Mouse (Mus musculus) stomach, embryonic 16.5 days (tissue): Measurements from ENCODE around the gene Gm11983. TPM values are rescaled to one million over a fixed set of nuclear protein-coding genes. Genes with fewer than 3 reads are reported as not detected.
"Not testable (repeated sequence)": the region's sequence is repeated elsewhere in the genome, so short reads cannot be mapped to it uniquely, and the experiment has no call there.

Experiments
- ATAC-seq: fragments of 200-750 bp; cut with Nextera tagmentation; 2 replicates; pipeline ENCODE4 v1.8.0; 2017; ENCODE audit warnings: moderate number of reproducible peaks, moderate TSS enrichment; ENCODE audit not compliant: insufficient read depth, low FRiP score
- H3K27ac ChIP-seq: fragments of 300-500 bp; sonication (generic); 2 replicates; pipeline ENCODE4 v1.5.1; 2014; ENCODE audit warnings: low read length
- H3K27me3 ChIP-seq: fragments of 300-500 bp; sonication (generic); 2 replicates; pipeline ENCODE4 v1.6.1; 2014; ENCODE audit warnings: low read length, control low read depth, mixed read lengths; ENCODE audit not compliant: control insufficient read depth, insufficient read depth
- H3K36me3 ChIP-seq: fragments of 300-500 bp; sonication (generic); 2 replicates; pipeline ENCODE4 v1.6.1; 2014; ENCODE audit warnings: low read length; ENCODE audit not compliant: control insufficient read depth, insufficient read depth
- H3K4me1 ChIP-seq: fragments of 300-500 bp; sonication (generic); 2 replicates; pipeline ENCODE4 v1.6.1; 2014; ENCODE audit warnings: low read length, control low read depth, mixed read lengths; ENCODE audit not compliant: control insufficient read depth, insufficient read depth
- H3K4me2 ChIP-seq: fragments of 300-500 bp; sonication (generic); 2 replicates; pipeline ENCODE4 v1.6.1; 2014; ENCODE audit warnings: low read depth, low read length, mixed read lengths
- H3K4me3 ChIP-seq: fragments of 300-500 bp; sonication (generic); replicated peaks from 2 replicates; pipeline ENCODE4 v1.5.1; 2014; ENCODE audit warnings: mild to moderate bottlenecking, low read length
- H3K9ac ChIP-seq: fragments of 300-500 bp; sonication (generic); 2 replicates; pipeline ENCODE4 v1.6.1; 2014; ENCODE audit warnings: low read length
- H3K9me3 ChIP-seq: fragments of 300-500 bp; sonication (generic); replicated peaks from 2 replicates; pipeline ENCODE4 v1.6.1; 2016; ENCODE audit warnings: low read length, control low read depth; ENCODE audit not compliant: control insufficient read depth
- WGBS: fragments of 180-500 bp; shearing (Covaris S2); extraction: QIAGEN DNeasy Blood & Tissue Kit; methylation state at CpG from one replicate; pipeline ENCODE4 v1.1.7; 2014; 5-methylcytosine and 5-hydroxymethylcytosine counted together
- polyA plus RNA-seq: library from polyadenylated mRNA; unstranded; fragments of >200 nt; fragmentation: Nextera tagmentation; extraction: Ambion mirVana; gene quantifications from 2 replicates; pipeline ENCODE4 v1.2.1, GENCODE M21; 2015

Gene Gm11983
- not detected in 2 replicates for polyA plus RNA-seq

- Histone ChIP-seq H3K9ac (no peak within 1 kb of the TSS), H3K4me3 (no peak within 1 kb of the TSS), H3K27ac (no peak within 1 kb of the TSS), H3K27me3 (no peaks in the 10 kb centered on the region), H3K9me3 (no peaks in the 10 kb centered on the region), H3K4me1 (no peaks in the 10 kb centered on the region), H3K36me3 (no peaks in the 10 kb centered on the region), H3K4me2 (no peak within 1 kb of the TSS)
- 94% methylated on average over 1 of the region's 1 CpGs for WGBS
- ATAC-seq = no peak
These were observed at the start of gene Gm11983 for GRCm38 (mm10) chr11:6837554-6837953. Gene Gm11983, minus strand, starts transcription at chr11:6837654.

- ATAC-seq, H3K9me3 ChIP-seq, H3K36me3 ChIP-seq, H3K4me2 ChIP-seq, H3K9ac ChIP-seq, H3K4me3 ChIP-seq, H3K27ac ChIP-seq, H3K27me3 ChIP-seq, H3K4me1 ChIP-seq: not testable (repeated sequence)
- WGBS = 94% methylated on average over 4 of the region's 4 CpGs
These were observed 45.6 kb upstream of the Gm11983 start for GRCm38 (mm10) chr11:6883045-6883444.

GRCm38 (mm10) chr11:6881614-6882013 lies 44.2 kb upstream of the Gm11983 start:
- 50% methylated on average over 5 of the region's 5 CpGs for WGBS
- no peak for ATAC-seq
- no peak overlapping the region for H3K4me2 ChIP-seq
- H3K36me3 ChIP-seq = no peaks in the 10 kb centered on the region
- no peaks in the 10 kb centered on the region for H3K27me3 ChIP-seq
- H3K4me3 ChIP-seq = no peak overlapping the region
- no peaks in the 10 kb centered on the region for H3K4me1 ChIP-seq
- H3K27ac ChIP-seq = no peak overlapping the region
- no peaks in the 10 kb centered on the region for H3K9me3 ChIP-seq
- H3K9ac ChIP-seq = no peak overlapping the region

- no peak overlapping the region for H3K4me2 ChIP-seq
- WGBS = 61% methylated on average over 6 of the region's 6 CpGs
These were observed 40.3 kb upstream of the Gm11983 start for GRCm38 (mm10) chr11:6877740-6878139.

GRCm38 (mm10) chr11:6870947-6871346 lies 33.5 kb upstream of the Gm11983 start:
- no peak overlapping the region for H3K9ac ChIP-seq
- ATAC-seq = no peak
- H3K4me3 ChIP-seq = no peak overlapping the region
- no peak overlapping the region for H3K27ac ChIP-seq
- no peak overlapping the region for H3K4me2 ChIP-seq
- no peaks in the 10 kb centered on the region for H3K4me1 ChIP-seq
- no peaks in the 10 kb centered on the region for H3K27me3 ChIP-seq
- H3K9me3 ChIP-seq = no peaks in the 10 kb centered on the region
- WGBS = 50% methylated on average over 1 of the region's 1 CpGs
- H3K36me3 ChIP-seq = no peaks in the 10 kb centered on the region

More at GRCm38 (mm10) chr11:6877740-6878139, 40.3 kb upstream of the Gm11983 start:
- Histone ChIP-seq H3K4me1 (no peaks in the 10 kb centered on the region), H3K27me3 (no peaks in the 10 kb centered on the region), H3K27ac (no peak overlapping the region), H3K36me3 (no peaks in the 10 kb centered on the region), H3K4me3 (no peak overlapping the region), H3K9me3 (no peaks in the 10 kb centered on the region), H3K9ac (no peak overlapping the region)
- no peak for ATAC-seq

- Histone ChIP-seq H3K36me3 (no peaks in the 10 kb centered on the region), H3K27ac (no peak overlapping the region), H3K9ac (no peak overlapping the region), H3K4me3 (no peak overlapping the region), H3K4me2 (no peak overlapping the region), H3K9me3 (no peaks in the 10 kb centered on the region), H3K27me3 (no peaks in the 10 kb centered on the region), H3K4me1 (no peaks in the 10 kb centered on the region)
- WGBS = 87% methylated on average over 2 of the region's 3 CpGs
- ATAC-seq = no peak
These were observed 28.1 kb upstream of the Gm11983 start for GRCm38 (mm10) chr11:6865536-6865935.

- no peak for ATAC-seq
- Histone ChIP-seq H3K27ac (no peak overlapping the region), H3K4me3 (no peak overlapping the region), H3K4me2 (no peak overlapping the region), H3K9me3 (no peaks in the 10 kb centered on the region), H3K9ac (no peak overlapping the region), H3K27me3 (no peaks in the 10 kb centered on the region), H3K36me3 (no peaks in the 10 kb centered on the region), H3K4me1 (no peaks in the 10 kb centered on the region)
- 79% methylated on average over 3 of the region's 3 CpGs for WGBS
These were observed 24.7 kb upstream of the Gm11983 start for GRCm38 (mm10) chr11:6862185-6862584.

GRCm38 (mm10) chr11:6859898-6860858 lies 22.7 kb upstream of the Gm11983 start:
- H3K9ac ChIP-seq = no peak overlapping the region
- WGBS = 27% methylated on average over 11 of the region's 11 CpGs
- ATAC-seq = no peak; the same call in 1 of the 2 replicates

GRCm38 (mm10) chr11:6859096-6859495 lies 21.6 kb upstream of the Gm11983 start:
- Histone ChIP-seq H3K36me3 (no peaks in the 10 kb centered on the region), H3K27me3 (no peaks in the 10 kb centered on the region), H3K4me3 (no peak overlapping the region), H3K9ac (no peak overlapping the region), H3K4me1 (no peaks in the 10 kb centered on the region), H3K9me3 (no peaks in the 10 kb centered on the region), H3K27ac (no peak overlapping the region), H3K4me2 (no peak overlapping the region)
- WGBS = 85% methylated on average over 8 of the region's 8 CpGs
- 0 out of 2 replicates have a peak, but pooled peaks have one; percentile 13 for ATAC-seq

More at GRCm38 (mm10) chr11:6859898-6860858, 22.7 kb upstream of the Gm11983 start:
- H3K9me3 ChIP-seq = no peaks in the 10 kb centered on the region
- no peaks in the 10 kb centered on the region for H3K4me1 ChIP-seq
- H3K27me3 ChIP-seq = no peaks in the 10 kb centered on the region
- no peaks in the 10 kb centered on the region for H3K36me3 ChIP-seq
- H3K4me2 ChIP-seq = no peak overlapping the region
- H3K27ac ChIP-seq = no peak overlapping the region
- no peak overlapping the region for H3K4me3 ChIP-seq
